Mouse (Mus musculus): ENCODE measurements around the gene Tfap2d. TPM values are rescaled to one million over a fixed set of nuclear protein-coding genes. Genes with fewer than 3 reads are reported as not detected.

Gene Tfap2d
- polyA plus RNA-seq, 1 experiment, result not detected

GRCm38 (mm10) chr1:19104143-19104857, 1.5 kb downstream of the Tfap2d start:
- H3K27me3 ChIP-seq (ENCODE audit: control insufficient read depth, insufficient read depth, low read length), result no peaks in the 10 kb centered on the region
- no peaks in the 10 kb centered on the region for H3K4me1 ChIP-seq (ENCODE audit: control insufficient read depth, insufficient read depth, insufficient read length, low read length)
- H3K4me3 ChIP-seq (ENCODE audit: low read depth, low read length), result no peak overlapping the region
- no peaks in the 10 kb centered on the region for H3K36me3 ChIP-seq (ENCODE audit: control insufficient read depth, insufficient read depth, low read length)
- TF ChIP-seq POLR2A (IDR thresholded peaks at IDR 0.05; ENCODE audit: low read depth, low read length), result no peak
- H3K27ac ChIP-seq (ENCODE audit: insufficient read depth, low read depth, low read length), result no peak overlapping the region
- WGBS, result 2% methylated on average over 40 of the region's 40 CpGs

GRCm38 (mm10) chr1:19106401-19106800, 3.6 kb downstream of the Tfap2d start:
- no peak overlapping the region for H3K27ac ChIP-seq (ENCODE audit: insufficient read depth, low read depth, low read length)
- no peak for TF ChIP-seq POLR2A (IDR thresholded peaks at IDR 0.05; ENCODE audit: low read depth, low read length)
- H3K36me3 ChIP-seq (ENCODE audit: control insufficient read depth, insufficient read depth, low read length), result no peaks in the 10 kb centered on the region
- H3K4me3 ChIP-seq (ENCODE audit: low read depth, low read length), result no peak overlapping the region
- WGBS, result 8% methylated on average over 4 of the region's 4 CpGs
- H3K4me1 ChIP-seq (ENCODE audit: control insufficient read depth, insufficient read depth, insufficient read length, low read length), result no peaks in the 10 kb centered on the region
- H3K27me3 ChIP-seq (ENCODE audit: control insufficient read depth, insufficient read depth, low read length), result no peaks in the 10 kb centered on the region

GRCm38 (mm10) chr1:19106841-19107800, 4.3 kb downstream of the Tfap2d start:
- Histone ChIP-seq H3K27ac (ENCODE audit: insufficient read depth, low read depth, low read length) (no peak overlapping the region), H3K27me3 (ENCODE audit: control insufficient read depth, insufficient read depth, low read length) (no peaks in the 10 kb centered on the region), H3K4me1 (ENCODE audit: control insufficient read depth, insufficient read depth, insufficient read length, low read length) (no peaks in the 10 kb centered on the region), H3K36me3 (ENCODE audit: control insufficient read depth, insufficient read depth, low read length) (no peaks in the 10 kb centered on the region), H3K4me3 (ENCODE audit: low read depth, low read length) (no peak overlapping the region)
- TF ChIP-seq POLR2A (IDR thresholded peaks at IDR 0.05; ENCODE audit: low read depth, low read length), result no peak
- TF ChIP-seq CTCF (IDR thresholded peaks at IDR 0.05; ENCODE audit: extremely low read depth, insufficient read length, insufficient replicate concordance, low read depth, low read length), result no peak
- WGBS, result 5% methylated on average over 13 of the region's 13 CpGs

- no peak overlapping the region for H3K27ac ChIP-seq (ENCODE audit: insufficient read depth, low read depth, low read length)
- 4% methylated on average over 3 of the region's 3 CpGs for WGBS
- no peaks in the 10 kb centered on the region for H3K36me3 ChIP-seq (ENCODE audit: control insufficient read depth, insufficient read depth, low read length)
- no peak overlapping the region for H3K4me3 ChIP-seq (ENCODE audit: low read depth, low read length)
- TF ChIP-seq CTCF (IDR thresholded peaks at IDR 0.05; ENCODE audit: extremely low read depth, insufficient read length, insufficient replicate concordance, low read depth, low read length), result no peak
- no peak for TF ChIP-seq POLR2A (IDR thresholded peaks at IDR 0.05; ENCODE audit: low read depth, low read length)
- H3K27me3 ChIP-seq (ENCODE audit: control insufficient read depth, insufficient read depth, low read length), result no peaks in the 10 kb centered on the region
- H3K4me1 ChIP-seq (ENCODE audit: control insufficient read depth, insufficient read depth, insufficient read length, low read length), result no peaks in the 10 kb centered on the region
These were observed 5.0 kb downstream of the Tfap2d start for GRCm38 (mm10) chr1:19107801-19108200.

- Histone ChIP-seq H3K27ac (ENCODE audit: insufficient read depth, low read depth, low read length) (no peak overlapping the region), H3K4me3 (ENCODE audit: low read depth, low read length) (no peak overlapping the region), H3K4me1 (ENCODE audit: control insufficient read depth, insufficient read depth, insufficient read length, low read length) (no peaks in the 10 kb centered on the region), H3K36me3 (ENCODE audit: control insufficient read depth, insufficient read depth, low read length) (no peaks in the 10 kb centered on the region), H3K27me3 (ENCODE audit: control insufficient read depth, insufficient read depth, low read length) (no peaks in the 10 kb centered on the region)
- TF ChIP-seq POLR2A (IDR thresholded peaks at IDR 0.05; ENCODE audit: low read depth, low read length) (no peak), CTCF (IDR thresholded peaks at IDR 0.05; ENCODE audit: extremely low read depth, insufficient read length, insufficient replicate concordance, low read depth, low read length) (no peak)
- 6% methylated on average over 16 of the region's 16 CpGs for WGBS
These were observed 6.9 kb downstream of the Tfap2d start for GRCm38 (mm10) chr1:19109711-19110110.

- no peaks in the 10 kb centered on the region for H3K36me3 ChIP-seq (ENCODE audit: control insufficient read depth, insufficient read depth, low read length)
- no peak overlapping the region for H3K27ac ChIP-seq (ENCODE audit: insufficient read depth, low read depth, low read length)
- TF ChIP-seq POLR2A (IDR thresholded peaks at IDR 0.05; ENCODE audit: low read depth, low read length) (no peak), CTCF (IDR thresholded peaks at IDR 0.05; ENCODE audit: extremely low read depth, insufficient read length, insufficient replicate concordance, low read depth, low read length) (no peak)
- H3K27me3 ChIP-seq (ENCODE audit: control insufficient read depth, insufficient read depth, low read length), result no peaks in the 10 kb centered on the region
- no peak overlapping the region for H3K4me3 ChIP-seq (ENCODE audit: low read depth, low read length)
- WGBS, result 13% methylated on average over 5 of the region's 5 CpGs
- no peaks in the 10 kb centered on the region for H3K4me1 ChIP-seq (ENCODE audit: control insufficient read depth, insufficient read depth, insufficient read length, low read length)
These were observed 7.4 kb downstream of the Tfap2d start for GRCm38 (mm10) chr1:19110211-19110610.

- Histone ChIP-seq H3K4me1 (ENCODE audit: control insufficient read depth, insufficient read depth, insufficient read length, low read length) (no peaks in the 10 kb centered on the region), H3K4me3 (ENCODE audit: low read depth, low read length) (no peak overlapping the region), H3K36me3 (ENCODE audit: control insufficient read depth, insufficient read depth, low read length) (no peaks in the 10 kb centered on the region), H3K27ac (ENCODE audit: insufficient read depth, low read depth, low read length) (no peak overlapping the region), H3K27me3 (ENCODE audit: control insufficient read depth, insufficient read depth, low read length) (no peaks in the 10 kb centered on the region)
- 6% methylated on average over 22 of the region's 22 CpGs for WGBS
- TF ChIP-seq CTCF (IDR thresholded peaks at IDR 0.05; ENCODE audit: extremely low read depth, insufficient read length, insufficient replicate concordance, low read depth, low read length) (no peak), POLR2A (IDR thresholded peaks at IDR 0.05; ENCODE audit: low read depth, low read length) (no peak)
These were observed 8.2 kb downstream of the Tfap2d start for GRCm38 (mm10) chr1:19111020-19111419.
